Mouse (Mus musculus) layer of hippocampus, postnatal 10 days (tissue): Measurements from ENCODE around the gene Mbnl1. TPM values are rescaled to one million over a fixed set of nuclear protein-coding genes. Genes with fewer than 3 reads are reported as not detected.
"Not testable (repeated sequence)": the region's sequence is repeated elsewhere in the genome, so short reads cannot be mapped to it uniquely, and the experiment has no call there.

ENCODE experiments used
- DNase-seq, 2 experiments: peaks; one replicate each; pipeline ENCODE4 v3.0.0; 2021; ENCODE audit warnings: low spot score in 2 of 2
- long read RNA-seq: library from polyadenylated mRNA; stranded (forward); transcript quantifications from one replicate; pipeline ENCODE4 v2.0.0, GENCODE M21; 2023
- total RNA-seq, 2 experiments: library from RNA; stranded (reverse); gene quantifications; 2 replicates each; pipeline ENCODE4 v1.2.3; 2021

Gene Mbnl1
- 100 to 1,000 TPM in 1 of 2 experiments, 10 to 100 TPM in 1; 81.9 to 108 TPM for total RNA-seq
- long read RNA-seq, partial matches to known transcripts = 3 of 10 reads
- long read RNA-seq, other reads (novel, unspliced or antisense) = 6 of 10 reads

GRCm38 (mm10) chr3:60472681-60473177, at the start of gene Mbnl1:
Mbnl1 (plus strand) TSS chr3:60472830.
- DNase-seq = no peak

GRCm38 (mm10) chr3:60424148-60424547, 48.5 kb upstream of the Mbnl1 start:
- no peak for DNase-seq

GRCm38 (mm10) chr3:60429049-60429448, 43.6 kb upstream of the Mbnl1 start:
- no peak for DNase-seq

- no peak for DNase-seq
These were observed 35.4 kb upstream of the Mbnl1 start for GRCm38 (mm10) chr3:60437254-60437653.

- DNase-seq = no peak
These were observed 34.9 kb upstream of the Mbnl1 start for GRCm38 (mm10) chr3:60437678-60438232.

- no peak for DNase-seq
These were observed 33.9 kb upstream of the Mbnl1 start for GRCm38 (mm10) chr3:60438715-60439114.

GRCm38 (mm10) chr3:60461828-60462521, 10.7 kb upstream of the Mbnl1 start:
- DNase-seq = no peak

- DNase-seq = not testable (repeated sequence)
These were observed 4.0 kb upstream of the Mbnl1 start for GRCm38 (mm10) chr3:60468667-60469066.

- not testable (repeated sequence) for DNase-seq
These were observed 3.3 kb upstream of the Mbnl1 start for GRCm38 (mm10) chr3:60469170-60469805.

GRCm38 (mm10) chr3:60472011-60472680, 484 bp upstream of the Mbnl1 start:
- no peak for DNase-seq

- no peak for DNase-seq
These were observed 1.4 kb downstream of the Mbnl1 start for GRCm38 (mm10) chr3:60473861-60474653.

- DNase-seq = no peak
These were observed 2.0 kb downstream of the Mbnl1 start for GRCm38 (mm10) chr3:60474654-60474972.

GRCm38 (mm10) chr3:60475055-60475454, 2.4 kb downstream of the Mbnl1 start:
- no peak for DNase-seq

- no peak for DNase-seq
These were observed 4.2 kb downstream of the Mbnl1 start for GRCm38 (mm10) chr3:60476751-60477255.

GRCm38 (mm10) chr3:60478433-60478832, 5.8 kb downstream of the Mbnl1 start:
- no peak for DNase-seq

- DNase-seq = no peak
These were observed 8.1 kb downstream of the Mbnl1 start for GRCm38 (mm10) chr3:60480716-60481115.

- DNase-seq = no peak
These were observed 9.2 kb downstream of the Mbnl1 start for GRCm38 (mm10) chr3:60481740-60482399.

GRCm38 (mm10) chr3:60483305-60483704, 10.7 kb downstream of the Mbnl1 start:
- DNase-seq = no peak

- no peak for DNase-seq
These were observed 13.5 kb downstream of the Mbnl1 start for GRCm38 (mm10) chr3:60485987-60486712.
